Mouse (Mus musculus): ENCODE results near the gene Sun1.

The Sun1 gene

DNA sequence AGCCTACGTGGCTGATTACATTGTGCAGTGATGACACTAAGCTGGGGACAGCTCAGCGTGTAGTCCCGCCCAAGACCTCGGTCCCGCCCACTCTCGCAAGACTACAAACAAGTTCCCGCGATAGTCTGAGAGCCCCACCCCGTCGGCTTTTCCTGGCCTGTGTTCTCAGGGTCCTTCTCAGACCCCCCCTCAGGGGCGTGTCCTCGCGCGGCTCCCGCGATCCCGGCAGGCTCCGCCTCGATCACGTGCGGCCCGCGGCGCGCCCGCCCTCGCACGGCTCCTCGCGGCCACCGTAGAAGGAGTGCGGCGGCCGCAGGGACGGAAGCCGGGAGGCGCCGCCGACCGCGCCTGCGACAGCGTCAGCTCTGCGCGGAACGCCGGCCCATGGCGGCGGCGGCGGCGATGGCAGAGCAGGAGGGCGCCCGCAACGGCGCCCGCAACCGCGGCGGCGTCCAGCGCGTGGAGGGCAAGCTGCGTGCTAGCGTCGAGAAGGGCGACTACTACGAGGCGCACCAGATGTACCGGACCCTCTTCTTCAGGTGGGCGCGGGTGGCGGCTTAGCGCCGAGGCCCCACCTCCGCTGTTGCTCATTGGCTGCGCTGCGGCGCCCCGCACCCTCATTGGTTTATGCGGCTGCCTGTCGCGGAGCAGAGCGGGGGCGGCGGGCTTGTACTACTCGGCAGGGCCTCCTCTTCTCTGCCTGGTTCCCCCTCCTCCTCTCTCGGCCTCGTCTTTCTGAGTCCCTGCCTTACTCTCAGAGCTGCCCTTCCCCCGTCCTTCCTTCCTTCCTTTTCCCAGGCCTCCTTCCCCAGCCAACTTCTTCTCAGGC is 51.9 kb downstream of the Sun1 start, which contains the start of gene Get4:
TSS of gene Get4 (plus strand) at position 244 of the 829 bp plus-strand sequence.
- DNase-seq: peak; percentile 97 to 98

DNA sequence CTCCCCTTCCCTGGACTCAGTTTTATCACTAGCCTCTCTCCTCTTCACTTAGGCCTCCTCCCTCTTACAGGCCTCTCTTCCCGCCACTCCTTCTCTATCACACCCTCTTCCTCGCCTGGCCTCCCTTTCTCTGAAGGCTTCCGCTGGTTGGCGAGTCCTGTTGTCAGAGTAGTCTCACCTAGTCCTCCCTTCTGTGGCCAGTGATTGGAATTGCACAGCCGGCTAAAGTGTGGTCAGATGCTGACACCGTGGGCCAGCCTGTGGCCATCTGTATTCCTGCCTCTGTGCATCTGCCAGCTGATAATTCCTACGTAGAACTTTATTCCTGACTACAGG is 52.4 kb downstream of the Sun1 start:
- DNase-seq: peak in 1 of 2 experiments; percentile 23

DNA sequence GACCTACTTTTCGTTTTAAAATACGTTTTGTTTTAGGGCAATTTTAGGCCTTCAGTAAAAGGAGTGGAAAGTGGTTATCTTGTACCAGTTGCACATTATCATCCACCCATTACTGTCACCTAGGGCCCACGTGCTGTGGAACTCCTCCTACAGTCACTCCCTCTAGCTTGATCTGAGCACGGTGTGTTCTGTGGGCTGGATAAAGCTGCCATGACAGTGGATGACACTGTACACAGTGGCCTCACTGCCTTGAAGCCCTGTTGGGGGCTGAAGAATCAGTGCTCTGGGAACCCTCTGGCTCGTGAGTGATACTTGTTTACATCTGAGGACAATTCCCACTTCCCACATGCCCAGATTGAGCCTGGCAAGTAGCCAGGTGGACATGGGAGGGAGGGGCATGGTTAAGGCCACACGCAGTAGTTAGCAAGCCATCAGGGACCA is 52.9 kb downstream of the Sun1 start:
- peak; percentile 26 to 31 for DNase-seq

DNA sequence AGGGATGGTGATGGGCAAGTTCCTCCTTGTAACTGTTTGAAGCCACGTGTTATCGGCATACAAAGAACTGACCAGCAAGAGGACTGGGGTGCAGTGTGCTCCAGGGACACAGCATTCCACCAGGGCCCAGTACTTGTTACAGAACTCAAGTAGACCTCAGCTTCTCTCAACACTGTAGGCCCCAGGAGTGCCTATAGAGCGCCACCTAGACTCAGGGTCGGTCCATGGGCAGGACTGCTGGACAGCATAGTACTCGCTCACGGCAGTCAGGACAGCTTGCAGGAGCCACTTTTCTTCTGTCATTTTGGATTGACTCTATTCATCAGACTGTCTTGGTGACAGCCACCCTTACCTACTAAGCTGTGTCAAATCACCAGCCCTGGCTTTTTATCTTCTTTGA is 54.5 kb downstream of the Sun1 start:
- DNase-seq: no peak

DNA sequence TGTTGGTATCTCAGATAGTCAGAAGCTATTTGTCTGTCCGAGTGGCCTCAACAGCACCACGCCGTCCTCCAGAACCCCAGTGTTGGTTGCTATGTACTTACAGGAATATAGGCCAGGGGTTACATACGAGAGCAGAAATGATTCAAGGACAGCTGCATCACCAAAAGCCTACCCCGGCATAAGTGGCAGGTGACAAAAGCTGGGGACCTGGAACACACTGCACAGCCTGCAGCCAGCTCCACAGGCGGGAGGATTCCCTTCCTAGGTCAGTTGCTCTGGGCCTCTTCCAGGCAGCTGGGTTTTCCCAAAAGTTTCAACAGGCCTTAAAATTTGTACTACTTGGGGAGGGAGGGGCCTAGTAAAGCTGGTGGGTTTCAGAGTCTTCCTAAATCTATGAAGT is 55.3 kb downstream of the Sun1 start:
- DNase-seq: no peak

DNA sequence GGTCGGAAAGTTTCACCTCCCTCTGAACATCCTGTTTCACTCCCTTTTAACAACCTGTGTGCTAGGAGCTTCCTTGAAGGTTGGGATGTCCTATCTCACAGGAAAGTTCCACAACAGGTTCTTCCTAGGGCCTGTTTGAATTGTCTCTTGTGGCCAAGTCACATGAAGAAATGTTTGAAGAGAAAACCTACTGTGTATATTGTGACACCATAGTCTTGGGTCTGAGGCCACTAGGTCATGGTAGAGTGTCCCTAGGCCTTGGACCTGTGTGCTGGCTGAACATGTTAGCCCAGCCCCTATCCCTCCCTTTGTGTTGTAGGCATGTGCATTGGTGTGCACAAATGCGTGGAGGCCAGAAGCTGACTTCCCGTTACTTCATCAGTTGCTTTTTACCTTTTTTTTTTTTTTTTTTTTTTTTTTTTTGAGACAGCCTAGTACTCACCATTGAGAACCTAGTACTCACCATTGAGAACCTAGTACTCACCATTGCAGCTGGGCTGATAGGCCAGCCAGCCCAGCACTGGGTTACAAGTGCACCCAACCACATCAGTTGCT is 55.9 kb downstream of the Sun1 start:
- no peak for DNase-seq

DNA sequence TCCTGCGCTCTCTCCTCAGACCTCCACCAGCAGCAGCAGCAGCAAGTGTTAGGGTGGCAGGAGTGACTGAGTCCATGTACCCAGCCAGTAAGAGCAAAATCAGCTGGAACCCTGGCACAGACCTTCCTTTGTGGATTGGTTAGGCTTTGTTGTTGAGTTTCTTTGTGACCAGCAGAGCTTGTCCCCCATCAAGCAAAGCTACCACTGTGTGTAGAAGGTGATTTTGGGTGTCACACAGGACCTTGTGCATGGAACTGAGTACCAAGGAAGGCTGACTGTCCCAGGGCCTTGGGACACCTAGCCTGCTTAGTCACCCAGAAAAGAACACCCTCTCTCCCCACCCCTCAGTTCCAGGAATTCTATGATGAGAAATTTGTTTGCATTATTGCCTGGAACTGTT is 56.8 kb downstream of the Sun1 start:
- DNase-seq: no peak

DNA sequence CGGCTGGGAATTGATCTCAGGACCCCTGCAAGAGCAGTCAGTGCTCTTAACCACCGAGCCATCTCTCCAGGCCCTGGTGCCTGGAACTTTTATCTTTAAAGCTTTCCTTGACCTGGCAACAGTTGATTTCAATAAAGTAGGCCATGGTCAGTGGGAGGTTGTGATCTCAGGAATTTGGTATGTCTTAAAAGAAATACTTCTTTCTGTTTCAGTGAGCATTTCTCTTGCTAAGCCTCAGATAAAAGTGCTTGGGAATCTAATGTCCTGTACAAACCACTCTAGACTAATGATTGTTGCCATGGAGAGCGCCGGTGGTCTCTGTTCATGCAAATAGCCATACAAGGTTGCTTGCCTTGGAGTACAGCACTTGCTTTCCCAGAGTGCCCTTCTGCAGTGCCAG is 57.4 kb downstream of the Sun1 start:
- no peak for DNase-seq

DNA sequence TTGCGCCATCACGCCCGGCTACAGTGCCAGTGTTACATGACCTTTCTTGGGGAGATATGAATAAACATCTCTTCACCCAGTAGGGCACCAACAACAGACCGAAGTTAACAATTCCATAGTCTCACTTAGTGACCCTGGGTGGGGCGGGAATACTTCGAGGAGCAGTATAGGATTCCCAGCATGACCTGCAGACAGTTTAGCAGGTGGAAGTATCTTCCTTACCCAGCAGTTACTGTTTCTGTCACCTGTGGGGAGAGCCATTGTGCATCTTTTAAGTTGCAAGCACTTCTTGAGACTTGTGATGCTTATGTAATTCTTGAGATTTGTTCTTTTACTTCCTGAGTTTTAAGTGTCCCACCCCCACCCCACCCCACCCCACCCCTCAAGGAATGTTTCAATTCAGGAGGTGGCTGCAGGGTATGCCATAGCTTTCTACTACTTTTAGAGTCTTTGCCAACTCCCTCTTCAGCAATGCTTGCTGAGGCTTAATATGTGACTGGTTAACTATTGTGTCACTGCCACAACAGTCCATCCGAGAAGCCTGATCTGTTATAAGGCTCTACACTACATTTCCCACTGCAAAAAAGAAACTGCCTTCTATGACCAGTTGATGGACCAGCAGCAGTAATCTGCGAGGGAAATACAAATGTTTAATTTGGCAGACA is 58.1 kb downstream of the Sun1 start:
- DNase-seq: no peak

DNA sequence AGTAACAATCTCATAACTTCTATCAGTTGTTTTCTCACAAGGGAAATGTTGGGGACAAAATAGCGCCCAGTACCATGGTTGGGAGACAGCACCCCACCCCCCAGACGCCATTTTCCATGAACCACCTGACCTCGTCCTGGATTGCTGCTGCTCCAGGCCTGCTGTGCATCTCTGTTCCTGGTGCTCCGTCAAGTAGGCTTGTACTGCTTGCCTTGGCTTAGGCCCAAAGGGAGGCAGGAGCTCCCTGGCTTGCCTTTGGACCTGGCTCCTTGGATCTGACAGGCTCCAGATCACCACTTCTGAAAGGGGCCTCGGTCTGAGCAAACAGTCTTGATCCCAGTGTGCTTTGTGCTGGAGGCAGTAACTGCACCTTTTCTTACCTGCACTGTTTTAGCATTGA is 59.4 kb downstream of the Sun1 start:
- peak; percentile 50 to 52 for DNase-seq

DNA sequence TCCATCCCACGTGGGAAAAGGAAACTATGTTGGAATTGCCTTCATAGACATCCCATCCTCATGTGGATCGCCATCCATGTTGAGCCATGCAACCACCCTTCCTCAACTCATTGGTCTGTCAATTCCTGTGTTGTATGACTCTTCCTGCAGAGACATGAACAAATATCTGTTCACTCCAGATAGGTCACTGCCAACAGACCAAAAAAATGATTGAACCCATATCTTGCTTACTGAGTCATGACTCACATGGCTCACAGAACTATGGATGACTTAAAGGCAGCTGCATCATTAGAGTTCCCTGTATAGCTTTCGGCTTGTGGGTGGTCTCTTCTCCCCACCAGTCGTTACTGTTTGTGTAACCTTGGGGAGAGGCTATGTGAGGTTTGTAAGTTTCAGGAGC is 61.0 kb downstream of the Sun1 start:
- no peak for DNase-seq

DNA sequence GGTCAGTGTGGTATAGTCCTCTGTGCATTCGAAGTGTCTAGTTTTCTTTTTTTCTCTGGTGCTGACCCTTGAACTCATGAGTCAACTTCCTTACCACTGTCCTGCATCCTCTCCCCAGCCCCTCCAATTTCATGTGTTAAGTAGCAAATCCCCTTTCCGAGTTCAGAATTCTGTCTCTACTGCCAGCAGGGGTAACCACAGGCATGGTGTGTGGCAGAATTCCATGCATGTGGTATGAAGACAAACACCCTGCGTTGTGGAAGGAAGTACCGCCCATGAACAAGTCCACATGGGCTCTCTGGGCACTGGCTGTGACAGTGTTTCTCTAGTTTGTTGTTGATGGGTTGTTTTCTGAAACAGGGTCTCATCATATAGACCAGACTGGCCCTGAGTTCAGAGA is 67.2 kb downstream of the Sun1 start:
- no peak for DNase-seq

DNA sequence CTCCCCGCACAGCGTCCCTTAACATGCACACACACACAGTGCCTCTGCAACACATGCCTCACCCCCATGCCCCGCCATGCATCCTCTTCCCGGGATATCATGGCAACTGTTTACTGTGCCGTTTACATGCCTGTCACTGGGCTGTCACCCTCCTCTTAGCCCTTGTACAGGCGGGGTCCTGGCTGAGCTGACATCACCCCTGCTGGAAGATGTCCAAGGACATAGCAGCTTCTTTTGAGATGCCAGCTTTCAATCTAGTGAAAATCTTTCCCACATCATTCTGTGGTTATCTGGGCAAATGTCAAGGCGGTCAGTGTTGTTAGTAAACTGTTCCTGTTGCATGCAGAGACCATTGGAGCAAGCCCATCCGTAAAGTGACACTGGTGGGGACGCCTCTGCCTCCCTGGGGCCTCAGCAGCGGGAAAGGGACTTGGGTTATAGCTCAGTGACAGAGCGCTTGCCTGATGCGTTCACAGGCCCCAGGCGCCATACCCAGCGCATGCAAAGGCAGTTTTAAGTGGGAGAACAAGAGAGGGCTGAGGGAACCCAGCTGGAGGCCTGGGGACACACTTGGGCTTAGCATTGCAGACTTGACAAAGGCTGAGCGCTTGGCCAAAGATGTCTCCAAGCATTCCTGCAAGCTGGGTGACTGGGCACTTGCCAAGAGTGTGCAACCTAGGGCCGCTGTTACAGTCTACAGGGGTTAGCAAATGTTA is 70.5 kb downstream of the Sun1 start:
- DNase-seq: peak in 1 of 2 experiments; percentile 40

DNA sequence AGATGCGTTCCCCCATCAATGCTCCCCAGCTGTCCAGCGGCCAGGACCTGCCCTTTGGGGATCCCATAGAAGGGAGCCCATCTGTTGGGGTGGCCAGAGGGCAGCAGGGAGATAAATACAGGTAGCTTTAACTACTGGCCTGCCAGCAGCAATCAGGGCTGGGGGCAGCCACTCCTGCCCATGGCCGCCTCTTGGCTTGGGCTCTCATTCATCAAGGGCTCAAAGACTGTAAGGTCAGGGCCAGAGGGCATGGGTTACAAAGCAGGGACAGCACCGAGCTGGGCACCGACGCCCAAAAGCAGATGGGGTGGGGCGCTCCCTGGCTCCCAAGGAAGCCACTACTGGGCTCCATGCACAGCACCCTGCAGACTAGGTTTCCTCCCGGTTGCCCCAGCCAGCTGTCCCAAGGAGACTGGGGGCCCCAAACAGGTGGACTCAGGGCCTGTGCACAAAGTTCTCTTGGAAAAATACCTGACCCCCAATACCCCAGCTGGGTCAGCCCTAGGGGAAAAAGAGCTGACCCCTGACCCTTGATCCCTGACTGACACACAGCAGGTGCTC is 71.6 kb downstream of the Sun1 start:
- no peak for DNase-seq

DNA sequence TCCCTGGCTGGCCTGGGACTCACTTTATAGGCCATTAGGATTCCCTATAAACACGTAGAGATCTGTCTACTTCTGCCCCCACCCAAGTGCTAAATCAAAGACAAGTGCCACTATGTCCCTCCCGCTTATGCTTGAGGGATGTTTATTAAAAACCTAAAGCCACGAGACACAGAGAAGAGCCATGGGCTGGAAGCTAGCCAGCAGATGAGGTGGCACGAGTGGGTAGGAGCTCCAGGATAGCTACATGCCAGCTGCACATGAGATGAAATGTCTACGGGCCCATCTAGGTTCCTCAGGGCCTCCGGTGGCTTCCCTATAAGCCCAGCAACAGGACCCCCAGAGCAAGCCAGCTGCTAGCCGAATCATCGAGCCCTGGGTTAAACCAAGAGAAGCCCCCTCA is 76.8 kb downstream of the Sun1 start:
- DNase-seq: no peak

DNA sequence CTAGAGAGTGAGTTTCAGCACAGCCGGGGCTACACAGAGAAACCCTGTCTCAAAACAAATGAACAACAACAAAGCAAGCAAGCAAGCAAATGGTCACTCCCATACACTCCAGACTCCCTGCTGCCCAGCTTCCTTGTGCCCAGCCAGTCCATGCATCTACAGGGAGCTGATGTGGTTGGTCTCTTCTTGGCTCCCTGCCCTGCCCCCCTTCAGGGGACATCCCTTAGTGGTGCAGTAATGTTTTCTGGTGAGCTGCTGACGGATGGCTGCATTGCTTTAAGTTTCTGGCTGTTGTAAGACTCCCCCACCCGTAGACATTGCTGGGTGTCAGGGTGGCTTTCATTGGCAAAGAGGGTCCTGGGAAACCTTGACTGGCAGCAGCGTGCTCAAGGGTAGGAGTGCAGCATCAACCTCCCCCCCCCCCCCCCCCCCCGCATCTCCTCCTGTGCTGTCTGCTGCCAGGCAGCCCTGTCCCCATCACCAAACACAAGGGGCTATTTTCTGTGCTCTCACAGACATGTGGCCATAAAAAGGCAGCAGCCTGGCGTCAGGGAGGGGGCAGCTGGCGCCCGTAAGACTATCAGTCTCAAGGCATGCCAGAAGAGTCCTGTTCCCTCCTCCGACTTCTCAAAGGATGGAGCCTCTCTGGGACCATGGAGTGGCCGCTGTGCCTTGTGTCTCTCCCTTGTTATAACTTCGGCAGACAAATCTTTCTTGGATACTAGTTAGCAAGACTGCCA is 81.1 kb downstream of the Sun1 start:
- DNase-seq: peak in 1 of 2 experiments; percentile 24

DNA sequence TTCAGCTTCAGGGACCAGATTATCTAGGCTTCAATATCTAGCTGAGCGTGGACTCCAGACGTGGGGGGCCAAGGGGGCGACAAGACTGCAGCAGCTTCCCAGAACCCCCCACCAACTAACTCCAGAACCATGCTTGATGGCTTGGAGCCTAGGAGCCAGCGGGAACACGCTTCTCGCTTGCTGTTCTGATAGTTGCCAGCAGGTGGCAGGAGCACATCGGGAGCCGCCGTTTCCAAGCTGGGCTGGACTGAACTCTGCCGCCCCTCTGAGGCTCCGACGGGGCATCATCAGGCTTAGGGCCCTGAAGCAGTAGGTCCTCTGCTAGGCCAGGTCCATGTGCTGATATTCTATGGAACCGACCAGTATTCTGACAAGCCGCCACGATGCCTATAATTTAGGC is 81.8 kb downstream of the Sun1 start:
- peak; percentile 90 to 92 for DNase-seq

DNA sequence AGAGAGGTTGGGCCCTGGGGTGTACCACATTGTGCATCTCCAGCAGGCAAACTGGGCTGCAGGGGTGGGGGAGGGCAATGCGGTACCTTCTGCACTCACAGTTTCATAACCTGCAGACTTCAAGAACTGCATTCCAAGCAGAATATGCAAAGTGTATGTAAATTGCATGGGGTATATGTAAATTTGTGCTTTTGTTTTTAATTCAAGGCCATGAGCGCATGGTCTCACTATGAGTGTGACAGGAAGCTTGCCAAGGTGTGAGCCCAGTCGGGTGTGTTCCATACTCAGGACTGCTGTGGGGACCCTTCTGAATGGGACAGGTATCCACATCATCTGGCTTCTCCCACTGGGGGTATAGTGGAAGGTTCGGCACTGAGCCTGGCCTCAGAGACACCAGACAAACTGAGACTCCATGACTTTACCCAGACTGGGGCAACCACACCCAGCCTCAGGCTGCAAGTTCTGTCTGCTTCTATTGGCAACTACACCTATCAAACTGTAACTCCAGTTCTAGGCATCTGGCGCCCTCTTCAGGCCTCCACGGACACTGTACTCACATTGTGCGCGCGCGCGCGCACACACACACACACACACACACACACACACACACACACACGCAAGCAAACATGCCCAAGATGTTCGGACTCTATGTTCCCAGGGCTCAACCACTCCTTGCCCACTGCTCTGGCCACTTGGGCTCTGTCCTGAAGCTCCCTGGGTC is 83.2 kb downstream of the Sun1 start:
- no peak for DNase-seq

DNA sequence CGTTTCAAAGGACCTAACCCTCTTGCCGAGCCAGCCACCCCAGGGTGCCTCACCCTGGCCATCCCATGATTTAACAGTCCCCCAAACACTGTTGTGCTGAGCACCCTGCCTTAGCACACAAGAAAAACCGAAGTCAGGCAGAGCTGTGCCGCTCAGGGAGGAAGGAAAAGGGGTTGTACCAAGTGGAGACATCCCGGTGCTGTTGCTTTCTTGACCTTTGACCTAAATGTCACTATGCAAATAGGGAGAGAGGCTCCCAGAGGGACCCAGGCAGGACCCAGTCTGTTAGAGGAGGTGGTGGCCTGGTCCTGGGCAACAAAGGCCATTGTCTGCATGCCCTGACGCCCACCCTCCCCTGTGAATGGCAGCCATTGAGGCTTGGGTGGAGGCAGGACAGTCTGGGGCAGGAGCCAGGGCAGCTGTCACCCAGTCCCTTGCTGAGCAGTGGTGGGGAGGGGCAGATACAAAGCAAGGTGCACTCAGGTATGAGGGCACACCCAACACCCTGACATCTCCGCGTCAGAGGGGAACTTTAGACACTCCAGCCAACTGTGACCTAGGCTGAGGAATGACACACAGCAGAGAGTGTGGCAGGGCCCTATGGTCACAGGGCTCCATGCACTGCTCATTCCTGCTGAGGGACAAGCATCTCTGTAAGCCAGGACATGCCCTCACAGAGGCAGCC is 85.1 kb downstream of the Sun1 start:
- no peak for DNase-seq

DNA sequence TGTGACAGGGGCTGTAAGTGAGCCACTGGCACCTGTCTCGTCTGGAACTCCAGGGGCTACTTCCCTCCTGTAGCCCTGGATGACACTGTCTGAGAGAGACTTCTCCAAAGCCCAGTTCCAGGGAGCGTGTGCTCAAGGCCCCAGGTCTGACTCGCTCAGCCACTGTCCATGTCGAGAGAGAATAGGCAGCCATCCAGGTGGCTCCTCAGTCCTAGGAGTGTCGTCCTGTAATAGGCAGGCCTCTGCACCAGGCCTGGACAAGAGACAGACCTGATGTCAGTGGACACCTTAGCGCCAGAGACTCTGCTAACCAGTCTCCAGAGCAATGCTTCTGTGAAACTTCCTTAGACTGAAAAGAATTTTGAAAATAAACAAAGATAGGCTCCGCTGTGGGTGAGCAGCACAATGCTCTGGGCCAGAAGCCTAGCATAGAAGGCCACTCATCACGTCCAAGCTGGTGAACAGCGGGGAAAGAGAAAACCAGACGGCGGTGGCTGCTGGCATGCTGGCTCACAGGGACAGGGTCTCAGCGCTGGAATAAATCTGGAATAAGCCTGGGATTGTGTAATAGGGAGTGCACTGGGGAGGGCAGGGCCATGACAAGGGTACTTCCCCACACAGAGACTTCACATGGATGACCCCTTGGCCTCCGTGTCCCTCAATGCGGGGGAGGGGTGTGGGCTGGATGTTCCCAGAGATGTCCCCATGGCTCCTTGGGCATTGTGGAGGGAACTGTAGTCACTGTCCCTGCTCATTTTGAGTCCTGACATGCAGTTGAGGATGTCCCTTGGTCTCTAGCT is 85.9 kb downstream of the Sun1 start:
- DNase-seq: no peak
